Mouse (Mus musculus): ENCODE results near the gene Tmppe.
"Not testable (repeated sequence)": the region's sequence is repeated elsewhere in the genome, so short reads cannot be mapped to it uniquely, and the experiment has no call there.

The Tmppe gene

DNA sequence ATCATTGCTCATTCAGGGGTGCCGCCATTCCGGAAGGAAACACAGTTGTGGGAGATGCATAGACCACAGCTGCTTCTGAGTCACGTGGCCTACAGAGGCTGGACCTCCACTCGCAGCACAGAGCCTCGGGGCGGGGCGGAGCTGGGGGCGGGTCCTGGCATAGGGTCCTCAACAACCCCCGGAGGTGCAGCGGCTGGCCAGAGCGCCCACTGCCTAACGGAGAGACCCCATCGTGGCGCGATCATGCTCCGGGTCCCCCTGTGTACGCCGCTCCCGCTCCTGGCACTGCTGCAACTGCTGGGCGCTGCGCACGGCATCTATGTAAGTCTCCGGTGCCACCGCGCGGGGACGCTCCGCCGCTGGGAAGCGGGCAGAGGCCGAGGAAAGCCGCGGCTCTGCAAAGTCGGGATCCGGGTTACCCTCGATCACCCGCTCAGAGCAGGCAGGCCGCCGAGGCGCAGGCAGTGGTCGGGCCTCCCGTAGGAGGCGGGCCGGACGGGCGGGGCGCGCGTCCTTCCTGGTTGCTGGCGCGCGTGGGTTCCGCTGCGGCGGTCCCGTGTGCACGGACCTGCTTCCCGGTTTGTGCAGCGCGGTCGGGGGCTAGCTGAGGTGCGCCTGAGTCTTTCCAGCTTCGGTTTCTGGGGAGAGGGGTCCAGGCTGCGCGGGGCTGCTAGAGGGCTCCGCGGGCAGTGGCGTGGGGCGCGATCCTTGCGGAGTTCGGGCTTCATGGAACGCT lies at the start of gene Tmppe, which contains the start of gene Glb1:
TSS of gene Tmppe (plus strand) at position 157 of the 736 bp plus-strand sequence.
TSS of gene Glb1 (plus strand) at position 128 of the 736 bp plus-strand sequence.
- peak; percentile 82 for DNase-seq (ENCODE audit: low spot score)

DNA sequence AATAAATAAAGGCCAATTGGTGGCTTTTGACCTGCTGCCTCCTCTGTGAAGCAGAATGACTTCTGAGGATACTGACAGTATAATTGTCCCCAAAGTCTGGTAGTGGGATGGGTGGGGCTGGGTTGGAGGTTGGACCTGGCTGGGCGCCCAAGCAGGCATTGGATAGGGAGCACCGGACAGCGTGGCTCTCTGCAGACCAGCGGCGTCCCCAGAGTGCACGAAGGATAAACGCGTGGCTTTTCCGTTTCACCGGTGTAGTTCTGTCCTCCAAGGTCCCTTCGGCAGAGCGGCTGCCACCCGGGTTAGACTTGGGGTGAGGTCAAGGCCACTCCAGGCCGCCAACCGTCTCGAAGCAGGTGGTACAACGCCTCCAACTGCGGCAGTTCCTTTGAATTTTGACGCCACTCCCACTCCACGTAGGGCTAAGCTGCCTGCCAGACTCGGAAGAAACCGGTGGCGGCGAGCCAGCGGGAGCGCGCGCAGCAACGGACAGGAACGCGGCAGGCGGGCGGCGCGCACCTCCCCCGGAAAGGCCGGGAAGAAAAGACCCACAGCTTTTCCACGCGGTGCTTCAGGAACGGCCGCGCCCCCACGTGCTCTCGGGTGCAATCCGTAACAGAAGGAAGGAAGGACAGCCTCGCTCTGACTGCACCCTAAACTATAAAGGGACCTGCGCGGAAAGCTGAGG lies 33.0 kb upstream of the Tmppe start:
- peak; percentile 86 for DNase-seq (ENCODE audit: low spot score)

DNA sequence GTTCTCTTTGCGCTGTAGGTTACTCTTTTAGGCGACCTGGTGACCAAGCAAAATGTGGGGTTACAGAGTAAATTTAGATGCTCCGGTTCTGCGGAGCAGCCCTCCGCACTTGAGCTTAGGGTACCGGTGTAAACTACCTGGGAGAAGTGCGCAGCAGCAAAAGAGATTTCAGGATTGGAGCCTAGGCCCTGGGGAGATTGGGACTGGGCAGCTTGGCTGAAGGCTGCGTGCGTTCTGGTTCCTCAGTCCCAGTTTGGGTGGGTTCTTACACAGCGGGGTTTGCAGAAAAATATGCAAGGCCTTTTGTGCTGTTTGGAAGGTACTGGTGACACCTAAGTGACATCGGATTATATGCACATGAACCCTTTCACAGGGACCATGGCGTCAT lies 32.4 kb upstream of the Tmppe start:
- DNase-seq (ENCODE audit: low spot score): no peak

DNA sequence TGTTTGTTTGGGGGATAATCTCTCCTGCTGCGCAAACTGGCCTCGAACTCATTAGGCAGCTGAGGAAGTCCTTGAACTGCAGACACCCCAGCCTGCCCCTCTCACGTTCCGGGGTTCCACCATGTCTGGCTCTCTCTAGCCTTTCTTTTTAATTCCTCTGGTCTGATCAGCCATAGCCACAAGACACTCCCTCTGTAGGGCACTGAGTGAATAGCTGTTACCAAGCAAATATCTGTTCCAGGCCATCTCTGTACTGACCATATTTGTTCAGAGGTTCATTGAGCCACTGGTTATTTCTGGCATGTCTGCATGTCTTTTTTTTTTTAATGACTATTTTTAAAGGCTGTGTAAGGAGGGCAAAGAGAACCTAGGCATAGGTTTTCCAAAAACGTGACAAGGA lies 31.5 kb upstream of the Tmppe start:
- DNase-seq (ENCODE audit: low spot score): not testable (repeated sequence)

DNA sequence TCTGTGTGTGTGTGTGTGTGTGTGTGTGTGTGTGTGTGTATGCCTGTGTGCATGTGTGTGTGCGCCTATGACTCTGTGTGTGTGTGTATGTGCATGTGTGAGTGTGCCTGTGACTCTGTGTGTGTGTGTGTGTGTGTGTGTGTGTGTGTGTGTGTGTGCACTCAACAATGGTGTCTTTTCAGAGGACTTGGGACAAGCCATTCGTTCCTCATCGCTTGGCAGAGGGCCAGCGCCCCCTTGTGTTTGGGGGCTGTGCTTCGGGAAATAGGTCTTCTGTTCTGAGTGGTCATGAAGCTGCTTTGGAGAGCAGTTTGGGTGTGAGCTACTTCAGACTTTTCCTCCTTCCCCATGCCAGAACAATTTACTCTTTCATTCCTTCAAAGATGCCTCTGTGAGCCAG lies 29.2 kb upstream of the Tmppe start:
- DNase-seq (ENCODE audit: low spot score): not testable (repeated sequence)

DNA sequence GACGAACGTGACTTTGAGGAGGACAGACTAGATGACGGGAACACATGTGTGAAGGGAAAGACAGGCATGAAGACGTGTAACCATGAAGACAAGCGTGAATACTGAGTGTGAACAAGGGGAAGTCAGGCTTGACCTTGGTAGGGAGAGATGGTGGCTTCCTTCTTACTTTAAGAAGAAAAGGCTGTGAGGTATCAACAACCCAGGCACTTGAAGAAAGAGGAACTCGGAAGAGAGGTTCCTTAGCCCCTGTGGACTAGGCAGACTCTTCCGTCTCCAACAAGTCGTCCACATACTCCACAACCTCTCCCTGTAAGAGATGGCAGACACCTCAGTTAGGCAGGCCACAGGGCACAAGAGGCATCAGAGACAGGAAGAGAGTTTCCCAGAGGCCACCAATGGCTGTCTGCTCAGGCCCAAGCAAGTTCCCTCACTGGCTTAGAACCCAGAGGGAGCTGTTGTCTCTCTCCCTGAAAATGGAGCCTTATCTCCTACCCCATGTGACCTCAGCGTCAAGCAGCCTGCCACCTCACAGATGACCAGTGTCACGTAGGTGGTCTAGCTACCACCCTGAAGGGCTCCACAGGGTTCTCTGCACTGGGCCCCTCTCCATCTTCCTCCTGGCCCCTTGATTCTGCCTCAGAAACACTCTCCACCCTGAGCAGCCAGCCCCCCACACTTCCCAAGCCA lies 25.5 kb upstream of the Tmppe start:
- DNase-seq (ENCODE audit: low spot score): no peak

DNA sequence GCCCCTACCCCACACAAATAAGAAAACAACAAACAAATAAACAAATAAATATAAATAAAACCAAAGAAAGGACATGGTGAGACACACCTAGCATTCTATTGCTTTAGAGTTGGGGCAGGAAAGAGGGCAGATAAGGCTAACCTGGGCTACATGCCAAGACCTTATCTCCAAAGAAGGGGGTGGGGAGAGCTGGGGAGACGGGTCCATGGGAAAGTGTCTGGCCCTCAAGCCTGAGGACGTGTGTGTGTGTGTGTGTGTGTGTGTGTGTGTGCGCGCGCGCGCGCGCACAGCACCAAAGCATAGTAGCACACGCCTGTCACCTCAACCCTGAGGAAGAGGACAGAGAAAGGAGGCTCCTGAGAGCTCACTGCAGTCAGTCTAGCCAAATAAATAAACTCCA lies 23.7 kb upstream of the Tmppe start:
- DNase-seq (ENCODE audit: low spot score): no peak

DNA sequence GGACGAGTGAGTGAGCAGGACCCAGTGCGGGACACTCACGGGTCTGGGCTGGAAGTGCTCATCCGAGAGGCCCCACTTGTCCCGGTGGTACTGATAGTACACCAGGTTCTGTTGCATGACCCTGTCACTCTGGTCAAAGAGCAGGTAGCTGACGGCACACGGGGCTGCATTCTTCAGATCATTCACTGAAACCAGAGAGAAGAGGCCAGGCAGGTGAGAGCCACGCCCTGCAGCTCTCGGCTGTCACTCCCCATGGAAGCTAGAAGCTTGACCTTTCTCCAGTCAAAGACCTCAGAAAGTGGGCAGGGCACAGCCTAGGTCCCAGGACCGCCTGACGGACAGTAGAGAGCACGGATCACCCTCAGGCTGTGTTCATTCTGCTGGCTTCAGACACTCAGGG lies 21.0 kb upstream of the Tmppe start:
- no peak for DNase-seq (ENCODE audit: low spot score)

DNA sequence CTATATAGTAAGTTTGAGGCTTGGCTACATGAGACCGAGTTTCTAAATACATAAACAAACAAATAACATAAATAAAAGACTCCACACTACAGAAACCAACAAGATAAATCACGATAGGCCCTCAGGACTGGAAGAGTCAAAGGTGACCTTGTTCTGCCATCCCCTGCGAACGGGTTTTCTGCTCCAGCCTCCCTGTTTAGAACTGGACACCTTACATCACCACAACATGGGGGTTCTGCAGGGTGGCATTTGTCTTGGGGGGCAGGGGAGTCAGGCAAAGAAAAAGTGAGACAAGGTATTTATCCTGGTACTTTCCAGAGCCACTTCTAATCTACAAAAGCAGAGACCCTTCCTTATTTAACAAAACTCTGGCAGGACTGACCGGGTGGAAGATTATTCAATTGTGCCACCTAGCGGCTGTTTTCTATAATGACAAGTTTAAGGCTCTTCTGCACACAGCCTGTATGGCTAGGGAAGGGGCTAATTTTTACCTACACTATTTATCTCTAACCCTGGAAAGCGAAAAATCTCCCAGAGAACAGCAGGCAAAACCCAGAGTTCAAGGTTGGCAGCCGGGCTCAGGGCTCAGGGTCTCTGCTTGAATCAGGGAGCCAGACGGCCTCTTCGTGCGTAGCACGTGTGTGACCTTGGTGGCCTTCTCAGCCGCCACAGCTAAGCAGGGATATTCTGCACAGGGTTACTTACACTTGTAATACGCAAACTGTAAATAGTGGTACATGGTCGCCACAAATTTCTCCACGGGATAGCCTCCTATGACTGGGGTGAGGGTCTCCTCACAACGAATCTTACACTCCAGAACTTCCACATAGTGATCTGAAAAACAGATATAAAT lies 19.8 kb upstream of the Tmppe start:
- DNase-seq (ENCODE audit: low spot score): peak; percentile 64

DNA sequence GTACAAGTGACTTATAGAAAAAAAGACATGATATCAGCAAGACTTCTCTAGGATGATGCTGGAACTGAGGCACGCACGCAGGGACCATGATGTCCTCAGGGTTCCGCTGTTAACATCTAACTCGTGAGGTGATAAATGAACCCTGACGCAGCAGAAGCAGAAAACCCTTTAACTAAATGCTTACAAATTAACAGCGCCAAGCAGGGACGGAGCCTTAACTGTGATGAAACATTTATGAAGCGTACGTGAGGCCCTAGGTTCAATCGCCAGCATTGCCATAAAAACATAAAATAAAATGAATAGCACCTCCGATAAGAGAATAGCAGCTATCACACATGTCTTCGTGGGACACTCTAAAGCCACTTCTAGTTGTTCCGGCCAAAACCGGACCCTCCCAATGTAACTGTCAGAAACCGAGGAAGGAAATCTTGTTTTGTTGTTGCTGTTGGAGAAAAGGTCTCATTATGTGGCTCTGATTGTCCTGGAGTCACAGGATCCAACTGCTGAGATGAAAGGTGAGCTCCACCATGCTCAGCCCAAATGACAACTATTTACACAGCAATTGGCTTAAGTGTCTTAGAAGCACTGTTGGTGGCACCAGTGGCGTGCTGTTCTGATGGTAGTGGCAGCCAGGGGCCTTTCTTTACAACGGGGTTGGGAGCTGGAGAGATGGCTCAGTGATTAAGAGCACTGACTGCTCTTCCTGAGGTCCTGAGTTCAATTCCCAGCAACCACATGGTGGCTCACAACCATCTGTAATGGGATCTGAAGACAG lies 17.8 kb upstream of the Tmppe start:
- no peak for DNase-seq (ENCODE audit: low spot score)

DNA sequence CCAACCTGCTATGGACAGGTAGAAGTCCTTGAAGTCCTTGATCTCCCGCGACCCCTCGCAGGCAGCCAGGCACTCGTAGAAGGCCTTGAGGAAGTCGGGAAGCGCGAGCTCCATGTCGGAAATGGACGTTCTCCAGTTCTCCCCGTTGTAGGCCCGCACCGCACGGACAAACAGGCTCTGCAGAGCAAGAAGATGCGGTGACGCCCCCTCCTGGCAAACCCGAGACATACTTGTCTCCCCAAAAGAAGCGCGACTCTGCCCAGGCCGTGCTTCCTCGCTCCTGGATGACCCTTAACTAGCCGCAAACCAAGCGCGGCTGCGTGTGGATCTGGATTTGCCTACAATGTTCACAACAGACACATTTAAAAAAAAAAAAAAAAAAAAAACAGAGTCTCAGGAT lies 16.2 kb upstream of the Tmppe start:
- DNase-seq (ENCODE audit: low spot score): no peak

DNA sequence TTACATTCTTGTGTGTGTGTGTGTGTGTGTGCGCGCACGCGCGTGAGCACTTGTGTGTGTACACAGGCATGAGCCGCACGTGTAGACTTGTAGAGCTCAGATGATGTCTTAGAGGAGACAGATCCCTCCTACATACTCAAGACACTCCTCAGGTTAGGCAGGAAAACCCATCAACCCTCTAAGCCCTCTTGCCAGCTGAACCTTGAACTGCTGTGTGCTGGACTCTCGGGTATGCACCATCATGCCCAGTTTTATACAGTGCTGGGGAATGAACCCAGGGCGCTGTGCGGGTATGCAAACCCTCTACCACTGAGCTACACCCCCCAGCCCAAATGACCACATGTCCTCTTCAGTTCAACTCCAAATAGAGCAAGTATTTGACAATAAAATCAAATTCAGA lies 15.7 kb upstream of the Tmppe start:
- no peak for DNase-seq (ENCODE audit: low spot score)

DNA sequence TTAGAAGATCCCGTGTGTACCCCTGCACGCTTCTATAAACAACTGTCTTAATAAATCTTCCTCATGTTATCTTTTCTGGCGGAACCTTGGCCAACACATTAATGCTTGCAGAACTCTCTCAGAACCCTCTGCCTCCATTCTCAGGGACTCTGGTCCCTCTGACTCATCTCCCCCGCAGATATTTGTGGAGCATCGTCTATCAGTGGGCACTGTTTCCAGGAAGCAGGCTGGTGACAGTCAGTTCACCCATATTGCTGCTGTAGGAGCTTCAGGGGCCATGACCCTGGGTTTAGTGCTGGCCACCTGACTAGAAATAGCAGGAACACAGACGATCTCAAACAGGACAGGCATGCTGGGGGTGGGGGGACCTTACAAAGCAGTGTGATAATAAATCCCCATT lies 13.8 kb upstream of the Tmppe start:
- DNase-seq (ENCODE audit: low spot score): no peak

DNA sequence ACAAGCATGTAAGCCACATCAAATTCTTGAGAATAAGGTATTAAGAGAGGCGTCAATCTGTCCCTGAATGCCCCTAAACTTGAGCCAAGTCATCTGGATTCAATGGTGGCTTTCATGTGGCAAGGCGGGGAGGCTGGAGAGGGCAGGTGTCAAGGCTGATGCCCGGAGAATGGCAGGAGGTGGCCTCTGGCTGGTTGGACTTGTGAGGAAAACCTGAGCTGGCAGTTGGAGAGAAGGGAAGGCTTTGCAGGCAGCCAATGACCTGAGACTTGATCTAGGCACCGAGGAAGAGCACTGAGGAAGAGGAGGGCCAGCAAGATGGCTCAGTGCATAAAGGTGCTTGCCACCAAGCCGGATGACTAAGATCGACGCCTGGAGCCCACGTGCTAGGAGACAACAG lies 12.6 kb upstream of the Tmppe start:
- DNase-seq (ENCODE audit: low spot score): no peak

DNA sequence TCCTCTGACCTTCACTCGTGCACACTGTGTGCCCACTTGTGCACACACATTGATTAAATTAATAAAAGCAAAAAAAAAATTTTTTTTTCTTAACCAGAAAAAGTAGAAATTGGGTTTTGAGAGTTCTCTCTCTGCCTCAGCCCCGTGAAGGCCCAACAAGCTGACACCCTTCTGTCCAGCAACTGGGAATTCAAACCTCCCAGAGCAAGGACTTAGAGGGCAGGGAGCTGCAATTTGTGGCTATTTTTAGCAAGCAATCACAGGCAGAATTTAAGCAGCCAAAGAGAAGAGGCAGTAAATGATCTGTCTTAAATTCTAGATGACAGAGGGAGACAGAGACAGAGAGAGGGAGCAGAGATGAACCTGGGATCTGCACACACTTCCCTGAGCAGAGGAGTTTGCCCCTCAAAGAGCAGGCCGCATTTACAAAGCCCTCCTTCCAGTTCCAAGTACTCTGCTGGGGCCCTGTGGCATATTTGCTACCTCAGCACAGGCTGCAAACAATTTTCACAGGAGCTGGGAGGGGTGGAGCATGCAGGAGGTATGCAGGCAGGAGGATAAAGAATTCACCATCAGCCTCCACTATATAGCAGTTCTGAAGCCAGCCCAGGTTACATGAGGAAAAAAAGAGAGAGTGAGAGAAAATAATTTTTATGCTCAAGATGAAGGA lies 12.1 kb upstream of the Tmppe start:
- DNase-seq (ENCODE audit: low spot score): no peak

DNA sequence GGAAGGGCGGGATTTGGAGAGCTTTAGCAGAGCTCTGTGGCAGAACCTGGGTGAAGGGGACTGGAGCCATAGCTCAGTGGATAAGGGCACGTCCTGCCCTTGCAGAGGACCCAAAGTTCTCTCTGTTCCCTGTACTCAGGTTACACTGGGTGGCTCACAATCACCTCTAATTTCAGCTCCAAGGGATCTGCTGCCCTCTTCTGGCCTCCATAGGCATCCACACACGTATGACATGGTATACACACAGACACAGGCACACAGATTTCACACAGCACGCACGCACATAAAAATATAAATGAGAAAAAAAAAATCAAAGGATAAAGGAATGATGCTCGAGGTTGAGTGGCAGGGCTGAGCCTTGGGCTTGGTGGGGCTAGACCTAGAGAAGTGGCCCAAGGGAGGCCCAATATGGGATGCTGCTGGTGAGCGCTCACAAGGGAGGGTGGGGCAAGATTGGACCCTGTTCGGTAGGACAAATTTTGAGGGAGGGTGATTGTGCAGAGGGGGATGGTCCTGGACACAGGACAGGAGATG lies 11.5 kb upstream of the Tmppe start:
- peak; percentile 37 for DNase-seq (ENCODE audit: low spot score)

DNA sequence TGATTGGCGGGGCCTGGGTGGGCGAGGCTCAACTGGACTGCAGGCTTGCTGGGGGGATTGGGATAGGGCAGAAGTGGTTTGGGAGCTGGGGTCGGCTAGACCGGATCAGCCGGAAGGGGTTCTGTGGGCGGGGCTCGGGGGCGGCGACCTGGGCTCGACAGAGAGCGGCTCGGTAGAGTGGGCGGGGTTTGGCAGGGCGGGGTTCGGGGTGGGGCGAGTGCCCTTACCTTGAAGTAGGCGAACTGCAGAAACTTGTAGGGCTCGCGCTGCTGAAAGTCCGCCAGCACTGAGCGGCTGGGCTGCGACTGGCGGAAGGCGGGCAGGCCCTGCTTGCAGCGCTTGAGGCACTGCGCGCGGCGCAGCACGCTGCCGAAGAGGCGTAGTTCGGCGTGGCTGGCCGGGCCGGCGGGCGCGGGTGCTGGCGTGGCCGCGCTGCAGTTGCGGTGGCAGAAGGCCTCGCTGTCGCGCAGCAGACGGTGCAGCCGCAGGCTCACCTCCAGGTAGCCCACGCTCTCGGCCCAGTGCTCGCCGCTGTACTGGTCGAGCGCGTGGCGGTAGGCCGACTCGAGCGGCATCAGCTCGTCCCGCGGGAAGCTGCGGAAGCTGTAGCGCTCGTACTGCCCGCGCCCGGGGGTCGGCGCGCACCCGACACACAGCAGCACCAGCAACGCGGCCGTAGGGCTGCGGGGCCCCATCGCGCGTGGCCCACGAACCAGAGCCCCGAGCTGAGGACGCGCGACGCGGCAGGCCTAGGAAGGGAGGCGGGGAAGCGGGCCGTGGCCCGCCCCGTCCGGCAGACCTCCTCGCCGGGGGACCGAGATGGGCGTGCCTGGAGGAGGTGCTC lies 10.8 kb upstream of the Tmppe start, which contains the start of gene Crtap:
TSS of gene Crtap (minus strand) at position 771 of the 844 bp plus-strand sequence.
- peak; percentile 73 for DNase-seq (ENCODE audit: low spot score)

DNA sequence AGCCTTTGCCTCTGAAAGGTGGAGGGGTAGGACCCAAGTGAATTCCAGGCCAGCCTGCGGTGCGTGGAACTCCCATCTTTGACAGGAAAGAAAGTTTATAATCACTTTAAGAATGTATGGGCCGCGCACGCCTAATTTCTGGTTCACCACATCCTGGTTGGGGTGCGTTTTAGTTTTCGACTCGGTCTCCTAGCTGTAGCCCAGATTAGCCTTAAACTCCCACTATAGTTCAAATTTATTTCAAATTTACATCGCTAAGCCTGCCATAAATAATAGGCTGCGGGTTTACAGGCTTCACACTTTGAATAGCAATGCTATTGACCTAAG lies 10.2 kb upstream of the Tmppe start:
- no peak for DNase-seq (ENCODE audit: low spot score)

DNA sequence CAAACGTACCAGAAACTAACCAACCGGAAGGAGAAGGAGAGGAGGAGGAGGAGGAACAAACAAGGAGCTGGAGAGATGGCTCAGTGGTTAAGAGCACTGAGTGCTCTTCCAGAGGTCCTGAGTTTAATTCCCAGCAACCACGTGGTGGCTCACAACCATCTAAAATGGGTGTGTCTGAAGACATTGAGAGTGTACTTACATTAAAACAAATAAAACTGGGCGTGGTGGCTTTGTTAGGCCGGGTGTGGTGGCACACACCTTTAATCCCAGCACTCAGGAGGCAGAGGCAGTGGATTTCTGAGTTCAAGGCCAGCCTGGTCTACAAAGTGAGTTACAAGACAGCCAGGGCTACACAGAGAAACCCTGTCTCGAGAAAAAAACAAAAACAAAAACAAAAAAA lies 6.8 kb upstream of the Tmppe start:
- DNase-seq (ENCODE audit: low spot score): not testable (repeated sequence)

DNA sequence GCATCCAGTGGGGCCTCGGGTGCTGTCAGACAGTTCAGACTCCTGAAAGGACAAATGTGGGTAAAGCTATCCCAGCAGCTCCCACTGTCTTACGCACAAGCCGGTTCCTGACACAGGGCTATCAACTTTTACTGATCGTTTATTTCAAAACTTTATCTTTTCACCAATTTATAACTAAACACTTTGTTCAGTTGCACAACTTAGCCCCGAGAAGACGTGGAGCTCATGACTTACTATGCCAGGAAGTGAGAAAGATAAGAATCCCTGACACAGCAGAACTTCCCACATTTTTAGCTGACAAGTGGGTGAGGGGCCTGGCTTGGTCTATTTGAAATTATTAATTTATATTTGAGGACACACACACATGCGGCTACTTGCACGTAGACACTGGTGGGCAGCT lies 6.2 kb upstream of the Tmppe start:
- no peak for DNase-seq (ENCODE audit: low spot score)
